Mouse (Mus musculus) liver, postnatal 0 days (tissue): ENCODE measurements around the gene Slc16a6.

Experiments used
- CTCF ChIP-seq: sonication (generic); IDR thresholded peaks from 2 replicates; pipeline ENCODE4 v1.5.1; 2016; ENCODE audit warnings: antibody characterized with exemption, low read depth
- EP300 ChIP-seq: IDR thresholded peaks from 2 replicates; pipeline ENCODE4 v1.6.1; 2016; ENCODE audit warnings: antibody characterized with exemption, low read depth, mild to moderate bottlenecking

GRCm38 (mm10) chr11:109507068-109507467, 33.7 kb upstream of the Slc16a6 start:
- TF ChIP-seq CTCF = no peak
- no peak for TF ChIP-seq EP300
